Mouse (Mus musculus): ENCODE data around the gene Rftn1.

GRCm38 (mm10) chr17:50019819-50020210 lies 170.7 kb downstream of the Rftn1 start:
- TF ChIP-seq CTCF (IDR thresholded peaks at IDR 0.05; ENCODE audit: low read depth) (no peak), EP300 (IDR thresholded peaks at IDR 0.05; ENCODE audit: low read depth) (no peak)

All from heart, postnatal 0 days (tissue).